Mouse (Mus musculus): Measurements from ENCODE around the gene Arhgef12.

GRCm38 (mm10) chr9:42995298-42995697, 111.7 kb downstream of the Arhgef12 start:
- no peak for TF ChIP-seq POLR2A (IDR thresholded peaks at IDR 0.05; ENCODE audit: insufficient read depth, low read depth, low read length)
- TF ChIP-seq CTCF (IDR thresholded peaks at IDR 0.05; ENCODE audit: insufficient read depth, low read depth, low read length): no peak
